Mouse (Mus musculus): ENCODE results near the gene Irf2bp2.

Gene Irf2bp2

DNA sequence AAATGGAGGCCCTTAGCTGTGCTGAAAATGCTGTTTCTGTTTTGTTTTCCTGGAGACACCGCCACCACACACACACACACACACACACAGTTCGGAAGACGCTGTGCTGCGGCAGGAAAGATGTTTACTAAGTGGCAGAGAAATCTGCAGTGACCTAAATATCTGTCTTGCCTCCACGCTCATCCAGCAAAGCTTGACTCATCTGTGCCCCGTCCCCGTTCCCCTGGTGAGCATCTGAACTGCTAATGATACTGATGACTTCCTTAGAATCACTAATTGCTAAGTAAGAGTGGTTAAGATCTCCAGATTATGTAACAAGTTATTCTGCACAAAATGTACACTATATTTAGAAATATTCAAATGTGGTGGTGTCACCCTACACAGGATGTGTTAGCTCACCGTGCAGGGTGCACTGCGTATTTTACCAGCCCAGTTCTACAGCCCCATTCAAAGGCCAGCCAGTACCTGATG, 8.2 kb downstream of the Irf2bp2 start:
- no peak for DNase-seq

DNA sequence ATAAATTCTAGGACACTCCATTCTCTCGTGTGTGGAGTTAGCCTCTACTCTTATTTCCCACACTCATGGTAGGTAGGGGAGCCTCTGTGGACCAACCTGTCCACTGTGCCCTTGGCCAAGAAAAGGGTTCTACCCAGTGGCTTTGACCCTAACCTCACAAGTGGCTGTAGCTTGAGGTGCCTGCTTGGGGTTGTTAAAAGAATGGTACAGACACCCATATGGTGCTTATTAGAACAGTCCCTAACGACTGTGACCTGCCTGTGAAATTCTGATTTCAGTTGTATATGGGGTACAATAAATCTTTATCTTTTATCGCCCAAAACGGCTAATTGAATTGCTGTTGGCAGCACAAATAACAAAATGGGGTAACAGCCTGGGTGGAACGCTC, 8.9 kb downstream of the Irf2bp2 start:
- no peak for DNase-seq

- peak; percentile 77 for DNase-seq
Measured at GRCm38 (mm10) chr8:126583971-126584843, 9.6 kb downstream of the Irf2bp2 start.

- no peak for DNase-seq
Measured at GRCm38 (mm10) chr8:126583534-126583933, 10.3 kb downstream of the Irf2bp2 start.

DNA sequence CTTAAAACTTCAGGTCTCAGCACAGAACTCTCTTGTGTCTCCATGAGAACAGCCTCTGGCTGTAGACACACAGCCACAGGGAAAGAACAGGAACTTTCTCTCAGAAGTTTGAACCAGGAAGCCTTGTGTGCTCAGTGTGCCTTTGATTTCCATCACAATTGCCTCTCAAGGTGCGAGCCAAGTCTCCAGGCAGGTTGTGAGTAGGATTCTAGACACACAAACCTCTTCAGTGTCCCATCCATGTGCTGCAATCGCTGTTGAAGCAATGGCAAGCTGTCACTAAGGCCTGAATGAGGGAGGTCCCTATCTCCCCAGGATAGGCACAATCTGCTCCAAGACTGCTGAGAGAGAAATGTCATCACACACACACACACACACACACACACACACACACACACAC, 10.8 kb downstream of the Irf2bp2 start:
- no peak for DNase-seq

- DNase-seq, result peak; percentile 63
Measured at GRCm38 (mm10) chr8:126582509-126582908, 11.3 kb downstream of the Irf2bp2 start.

GRCm38 (mm10) chr8:126581662-126582061, 12.1 kb downstream of the Irf2bp2 start:
- no peak for DNase-seq

- DNase-seq, result no peak
Measured at GRCm38 (mm10) chr8:126580826-126581225, 13.0 kb downstream of the Irf2bp2 start.

DNA sequence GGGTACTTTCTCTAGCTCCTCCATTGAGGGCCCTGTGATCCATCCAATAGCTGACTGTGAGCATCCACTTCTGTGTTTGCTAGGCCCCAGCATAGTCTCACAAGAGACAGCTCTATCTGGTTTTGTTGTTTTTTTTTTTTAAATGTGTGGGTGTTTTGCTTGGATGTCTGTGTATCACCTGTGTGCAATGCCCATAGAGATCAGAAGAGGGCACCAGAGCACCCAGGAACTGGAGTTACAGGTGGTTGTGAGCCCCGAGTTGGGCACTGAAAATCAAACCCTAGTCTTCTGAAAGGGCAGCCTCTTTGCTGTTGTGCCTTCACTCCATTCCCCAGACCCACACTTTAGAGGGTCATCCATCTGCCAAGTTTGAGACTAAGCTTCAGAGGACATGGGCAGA, 13.7 kb downstream of the Irf2bp2 start:
- no peak for DNase-seq

- DNase-seq, result no peak
Measured at GRCm38 (mm10) chr8:126578641-126579040, 15.1 kb downstream of the Irf2bp2 start.

- DNase-seq, result no peak
Measured at GRCm38 (mm10) chr8:126576919-126577318, 16.9 kb downstream of the Irf2bp2 start.

GRCm38 (mm10) chr8:126576086-126576485, 17.7 kb downstream of the Irf2bp2 start:
- DNase-seq, result no peak

DNA sequence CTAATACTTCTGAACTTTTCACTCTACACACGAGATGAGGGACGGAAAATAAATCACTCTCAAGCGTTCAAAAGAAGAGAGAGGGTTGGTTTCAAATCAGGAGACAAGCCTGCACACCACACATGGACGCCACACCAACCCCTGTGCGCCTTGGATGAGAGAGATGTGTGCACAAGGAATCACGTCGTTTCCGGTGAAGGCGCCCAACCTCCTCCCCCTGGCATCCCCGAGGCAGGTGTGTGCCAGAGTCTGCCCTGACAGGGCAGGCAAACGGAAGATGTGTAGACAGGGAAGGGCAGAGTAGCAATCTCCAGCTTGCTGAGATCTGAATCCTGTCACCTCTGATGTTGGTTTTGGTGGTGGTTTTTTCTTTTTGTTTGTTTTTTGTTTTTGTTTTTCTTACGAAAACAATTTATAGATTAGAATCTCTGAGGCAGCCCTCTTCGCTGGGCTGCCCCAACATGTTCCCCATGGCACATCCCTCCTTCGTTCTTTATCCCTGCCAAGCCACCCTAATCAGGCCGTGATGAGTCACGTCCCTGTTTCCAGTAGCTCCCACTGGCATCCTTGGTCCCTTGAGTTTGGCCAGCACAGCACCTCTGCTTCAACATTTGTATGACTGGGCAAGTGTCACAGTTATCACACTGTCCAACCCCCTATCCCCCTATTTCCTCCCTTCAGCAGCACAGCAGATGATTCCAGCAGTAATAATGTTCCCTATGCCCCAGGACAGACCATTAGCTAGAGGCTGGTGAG, 18.7 kb downstream of the Irf2bp2 start:
- no peak for DNase-seq

GRCm38 (mm10) chr8:126573878-126574277, 19.9 kb downstream of the Irf2bp2 start:
- no peak for DNase-seq

GRCm38 (mm10) chr8:126573079-126573694, 20.6 kb downstream of the Irf2bp2 start:
- DNase-seq, result no peak

- no peak for DNase-seq
Measured at GRCm38 (mm10) chr8:126571065-126571660, 22.6 kb downstream of the Irf2bp2 start.

GRCm38 (mm10) chr8:126570521-126571040, 23.2 kb downstream of the Irf2bp2 start:
- DNase-seq, result no peak

DNA sequence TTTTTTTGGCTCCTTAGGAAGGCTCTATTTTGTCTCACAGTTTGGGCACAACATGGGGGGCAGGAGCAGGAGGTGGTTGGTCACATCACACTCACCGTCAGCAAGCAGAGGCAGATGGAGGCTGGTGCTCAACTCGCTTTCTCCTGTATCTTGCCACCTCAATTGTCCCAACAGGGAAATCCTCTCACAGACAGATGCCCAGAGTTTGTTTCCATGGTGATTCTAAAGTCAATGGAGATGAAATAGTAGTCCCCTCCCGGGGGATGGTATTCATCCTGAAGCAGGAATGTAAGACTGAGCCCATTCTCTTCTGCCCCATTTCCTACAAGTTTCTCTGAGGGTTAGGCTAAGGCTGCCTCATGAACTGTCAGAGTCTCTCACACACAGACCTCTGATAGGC, 23.7 kb downstream of the Irf2bp2 start:
- DNase-seq, result no peak

DNA sequence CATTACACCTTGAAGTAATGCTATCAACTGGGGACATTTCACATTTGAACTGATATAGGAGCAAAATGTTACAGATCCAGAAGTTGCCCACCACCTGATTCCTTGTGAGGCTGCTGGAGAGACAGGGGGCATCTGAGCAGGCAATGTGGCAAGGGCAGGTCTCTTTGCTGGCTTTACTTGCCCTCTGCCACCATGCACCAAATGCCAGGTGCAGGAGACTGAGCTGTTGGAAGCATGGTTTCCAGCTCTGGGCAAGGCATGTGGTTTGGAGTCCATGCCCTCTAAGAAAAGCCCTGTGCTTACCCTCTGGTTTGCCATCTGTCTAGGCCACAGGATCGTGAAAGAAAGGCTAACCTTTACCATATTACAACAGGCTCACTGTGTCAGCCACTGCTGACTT, 24.1 kb downstream of the Irf2bp2 start:
- DNase-seq, result no peak

DNA sequence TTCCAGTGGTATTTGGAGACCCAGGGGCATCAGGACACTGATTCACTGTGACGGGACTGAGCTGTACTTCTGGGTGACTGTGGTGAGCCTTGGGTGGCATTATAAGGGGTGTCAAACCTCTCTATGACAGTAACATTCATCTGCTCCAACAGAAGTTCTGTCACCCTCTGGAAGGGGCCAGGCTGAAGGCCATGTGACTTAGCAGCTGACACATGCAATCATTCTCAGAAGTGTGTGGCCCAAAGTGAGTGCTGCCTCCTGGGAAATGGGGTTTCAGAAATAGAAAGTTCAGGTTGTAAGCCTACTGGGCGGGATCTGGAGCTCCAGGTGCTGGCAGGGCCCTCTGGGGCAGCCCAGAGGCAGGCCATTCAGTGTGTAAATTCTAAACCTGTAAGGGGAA, 26.1 kb downstream of the Irf2bp2 start:
- no peak for DNase-seq

DNA sequence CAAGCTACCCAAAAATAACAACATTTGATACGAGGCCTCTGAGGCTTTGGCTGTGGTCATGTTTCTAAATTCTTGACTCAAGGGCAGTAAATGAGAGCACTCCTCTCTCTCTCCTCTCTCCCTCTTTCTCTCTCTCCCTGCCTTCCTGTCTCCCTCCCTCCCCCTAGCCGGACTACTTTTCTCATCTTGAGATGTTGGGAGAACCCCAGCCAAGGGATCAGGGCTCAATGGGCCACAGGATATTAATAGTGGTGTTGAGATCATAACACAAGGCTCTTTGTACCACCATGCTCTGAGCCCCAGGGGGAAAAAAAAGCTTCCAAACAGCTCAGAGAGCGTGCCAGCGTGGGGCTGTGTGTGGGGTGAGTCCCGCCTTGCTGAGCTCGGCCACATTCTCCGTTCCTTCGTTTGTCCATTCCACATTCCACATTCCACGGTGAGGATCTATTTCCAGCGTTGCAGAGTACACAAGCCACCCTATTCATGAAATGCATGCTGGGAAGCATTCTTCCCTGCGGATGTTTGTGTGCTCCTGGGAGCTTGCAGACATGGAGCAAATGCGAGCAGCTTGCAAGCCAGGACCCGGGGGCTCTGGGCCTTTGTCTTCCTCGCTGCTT, 27.2 kb downstream of the Irf2bp2 start:
- peak; percentile 75 for DNase-seq

DNA sequence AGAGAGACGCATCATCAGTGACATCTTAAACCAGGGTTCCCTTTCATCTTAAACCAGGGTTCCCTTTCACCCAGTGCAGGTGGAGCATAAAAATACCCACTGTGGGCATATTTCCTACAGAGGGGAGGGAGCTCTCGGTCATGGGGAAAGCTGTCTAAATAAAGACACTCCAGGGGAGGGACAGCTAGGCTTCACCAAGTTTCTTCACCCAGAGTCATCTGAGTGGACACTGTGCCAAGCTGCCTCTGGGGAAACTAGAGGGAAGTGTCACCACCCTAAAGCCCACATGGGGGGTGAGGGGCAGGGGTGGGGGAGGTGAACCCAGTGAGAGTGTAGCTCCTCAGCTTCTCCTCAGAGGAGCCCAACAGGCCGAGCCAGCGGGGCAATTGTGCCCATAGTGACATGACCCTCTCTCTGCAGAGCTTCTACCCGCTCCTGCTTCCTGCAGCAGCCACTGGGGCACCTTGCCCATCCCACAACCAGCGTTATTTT, 27.8 kb downstream of the Irf2bp2 start:
- DNase-seq, result peak; percentile 70

Measured in layer of hippocampus, adult 9-11 months (tissue).